Mouse (Mus musculus) stomach, embryonic 14.5 days (tissue): Measurements from ENCODE around the gene Wdfy1. TPM values are rescaled to one million over a fixed set of nuclear protein-coding genes. Genes with fewer than 3 reads are reported as not detected.

ENCODE experiments used
- ATAC-seq: fragments of 200-750 bp; cut with Nextera tagmentation; 2 replicates; pipeline ENCODE4 v1.8.0; 2017; ENCODE audit warnings: low read depth, moderate TSS enrichment; ENCODE audit not compliant: insufficient number of reproducible peaks, insufficient read depth, low FRiP score
- H3K27ac ChIP-seq: fragments of 300-500 bp; sonication (generic); 2 replicates; pipeline ENCODE4 v1.5.1; 2014; ENCODE audit warnings: mild to moderate bottlenecking, low read length, moderate library complexity, mixed read lengths
- H3K27me3 ChIP-seq: fragments of 300-500 bp; sonication (generic); 2 replicates; pipeline ENCODE4 v1.6.1; 2014; ENCODE audit warnings: low read length, control low read depth, mixed read lengths; ENCODE audit not compliant: control insufficient read depth, insufficient read depth
- H3K36me3 ChIP-seq: fragments of 300-500 bp; sonication (generic); 2 replicates; pipeline ENCODE4 v1.6.1; 2014; ENCODE audit warnings: mild to moderate bottlenecking, control low read depth, low read length, moderate library complexity, mixed read lengths; ENCODE audit not compliant: control insufficient read depth, insufficient read depth
- H3K4me1 ChIP-seq: fragments of 300-500 bp; sonication (generic); 2 replicates; pipeline ENCODE4 v1.6.1; 2014; ENCODE audit warnings: low read length, control low read depth, mixed read lengths; ENCODE audit not compliant: control insufficient read depth, insufficient read depth
- H3K4me2 ChIP-seq: fragments of 300-500 bp; sonication (generic); replicated peaks from 2 replicates; pipeline ENCODE4 v1.6.1; 2014; ENCODE audit warnings: low read depth, low read length, control low read depth
- H3K4me3 ChIP-seq: fragments of 300-500 bp; sonication (generic); 2 replicates; pipeline ENCODE4 v1.5.1; 2014; ENCODE audit warnings: low read depth, low read length, control low read depth
- H3K9ac ChIP-seq: fragments of 300-500 bp; sonication (generic); replicated peaks from 2 replicates; pipeline ENCODE4 v1.6.1; 2014; ENCODE audit warnings: low read depth, mild to moderate bottlenecking, control low read depth, low read length, moderate library complexity, mixed read lengths
- H3K9me3 ChIP-seq: fragments of 300-500 bp; sonication (generic); 2 replicates; pipeline ENCODE4 v1.6.1; 2016; ENCODE audit warnings: low read depth, low read length, control low read depth; ENCODE audit not compliant: control insufficient read depth
- WGBS: fragments of 180-500 bp; shearing (Covaris S2); extraction: QIAGEN DNeasy Blood & Tissue Kit; methylation state at CpG from one replicate; pipeline ENCODE4 v1.1.7; 2014; 5-methylcytosine and 5-hydroxymethylcytosine counted together
- polyA plus RNA-seq: library from polyadenylated mRNA; unstranded; fragments of >200 nt; fragmentation: Nextera tagmentation; extraction: Ambion mirVana; gene quantifications from 2 replicates; pipeline ENCODE4 v1.2.1, GENCODE M21; 2014

Wdfy1 gene
- polyA plus RNA-seq, 1 experiment from 2014 or later = 40.5 TPM

DNA sequence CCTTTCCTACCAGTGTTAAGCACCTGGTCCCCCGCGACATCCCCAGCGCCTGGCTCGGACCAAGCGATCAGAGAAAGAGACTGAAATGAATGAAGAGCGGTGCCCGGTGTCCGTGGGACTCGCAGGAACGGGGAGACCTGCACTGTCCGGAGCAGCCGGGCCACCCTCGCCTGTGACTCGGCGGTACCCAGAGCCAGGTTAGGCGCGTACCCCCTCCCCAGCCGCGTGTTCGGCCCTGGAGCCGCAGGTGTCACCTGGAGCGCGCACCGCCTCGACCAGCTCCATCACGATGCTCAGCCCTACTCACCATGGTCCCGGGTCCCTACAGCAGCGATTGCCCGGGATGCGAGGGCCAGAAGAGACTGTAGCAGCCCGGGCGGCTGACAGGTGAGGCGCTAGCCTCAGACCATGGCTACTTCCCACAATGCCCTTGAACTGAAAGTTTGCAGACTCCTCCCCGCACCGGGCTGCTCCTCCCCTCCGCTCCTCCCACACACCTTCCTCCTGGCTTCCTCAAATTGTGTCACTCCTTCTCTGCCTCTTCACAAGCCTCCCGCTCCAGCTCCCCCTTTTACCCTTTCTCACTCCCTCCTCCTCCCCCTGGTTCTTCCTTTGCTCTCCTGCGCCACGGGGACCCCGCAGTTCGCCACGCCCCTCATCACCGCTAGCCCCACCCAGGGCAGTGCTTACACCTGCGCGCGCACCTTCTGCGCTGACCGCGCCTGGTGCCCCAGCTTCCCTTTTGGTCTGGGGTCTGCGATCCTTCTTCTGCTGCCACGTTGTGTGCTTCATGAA is 104.2 kb downstream of the Wdfy1 start, which contains the start of gene Ap1s3:
TSS of gene Ap1s3 (minus strand) at position 430 of the 795 bp plus-strand sequence.
- Histone ChIP-seq H3K27me3 (no peaks in the 10 kb centered on the region), H3K9me3 (no peaks in the 10 kb centered on the region), H3K4me2 (peak within 1 kb of the TSS; percentile 91), H3K9ac (peak within 1 kb of the TSS; percentile 38), H3K4me1 (no peaks in the 10 kb centered on the region), H3K27ac (peak within 1 kb of the TSS; percentile 21; the same call in 1 of the 2 replicates), H3K36me3 (no peaks in the 10 kb centered on the region), H3K4me3 (peak within 1 kb of the TSS; percentile 57)
- WGBS = under 1% methylated on average over 51 of the region's 51 CpGs
- ATAC-seq = peak; percentile 91

DNA sequence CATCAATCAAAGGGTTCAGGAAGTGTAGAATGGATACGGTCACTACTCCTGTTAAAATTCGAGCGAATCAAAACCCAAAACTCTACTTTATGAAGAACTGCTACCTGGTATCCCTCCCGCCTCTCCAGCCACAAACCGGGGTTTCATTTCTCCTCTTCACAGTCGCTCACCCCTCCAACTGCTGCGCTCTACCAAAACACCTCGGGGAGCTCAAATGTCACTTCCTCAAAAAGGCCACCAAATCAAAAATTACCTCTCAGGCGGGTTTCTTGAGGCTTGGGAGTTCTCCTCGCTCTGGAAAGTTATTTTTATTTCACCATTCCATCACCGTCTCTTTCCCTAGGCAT is 104.8 kb downstream of the Wdfy1 start:
- H3K27ac ChIP-seq = no peak overlapping the region
- H3K27me3 ChIP-seq = no peaks in the 10 kb centered on the region
- under 1% methylated on average over 11 of the region's 11 CpGs for WGBS
- peak overlapping the region; percentile 91 for H3K4me2 ChIP-seq
- no peaks in the 10 kb centered on the region for H3K9me3 ChIP-seq
- peak overlapping the region; percentile 57 for H3K4me3 ChIP-seq
- no peaks in the 10 kb centered on the region for H3K36me3 ChIP-seq
- H3K9ac ChIP-seq = peak overlapping the region; percentile 38; the same call in 1 of the 2 replicates
- no peak for ATAC-seq
- H3K4me1 ChIP-seq = no peaks in the 10 kb centered on the region

DNA sequence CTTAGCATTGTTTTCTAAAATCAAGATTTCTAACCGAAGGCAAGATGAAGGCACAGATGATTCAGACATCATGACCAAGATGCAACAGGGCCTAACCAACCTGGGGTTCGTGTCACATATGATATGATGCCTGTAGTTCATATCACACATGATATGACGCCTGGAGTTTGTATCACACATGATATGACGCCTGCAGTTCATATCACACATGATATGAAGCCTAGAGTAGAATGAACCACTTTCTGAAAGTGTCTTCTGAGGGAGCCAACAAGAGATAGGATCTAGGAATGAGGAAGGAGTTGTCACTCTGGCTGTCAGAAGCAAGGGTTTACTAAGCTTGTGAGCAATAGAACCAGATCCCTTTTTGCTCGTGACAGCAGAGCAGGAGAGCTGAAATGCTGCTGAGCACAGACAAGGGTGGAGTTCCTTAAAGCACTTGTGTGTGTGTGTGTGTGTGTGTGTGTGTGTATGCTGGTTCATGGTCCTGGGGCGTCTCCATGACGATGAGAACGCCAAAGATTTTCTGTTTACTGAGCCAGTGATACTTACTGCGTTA is 106.4 kb downstream of the Wdfy1 start:
- Histone ChIP-seq H3K9ac (no peak overlapping the region), H3K27me3 (no peaks in the 10 kb centered on the region), H3K4me2 (no peak overlapping the region), H3K36me3 (no peaks in the 10 kb centered on the region), H3K4me1 (no peaks in the 10 kb centered on the region), H3K9me3 (no peaks in the 10 kb centered on the region), H3K4me3 (no peak overlapping the region), H3K27ac (no peak overlapping the region)
- WGBS = 74% methylated on average over 9 of the region's 9 CpGs
- ATAC-seq = no peak

DNA sequence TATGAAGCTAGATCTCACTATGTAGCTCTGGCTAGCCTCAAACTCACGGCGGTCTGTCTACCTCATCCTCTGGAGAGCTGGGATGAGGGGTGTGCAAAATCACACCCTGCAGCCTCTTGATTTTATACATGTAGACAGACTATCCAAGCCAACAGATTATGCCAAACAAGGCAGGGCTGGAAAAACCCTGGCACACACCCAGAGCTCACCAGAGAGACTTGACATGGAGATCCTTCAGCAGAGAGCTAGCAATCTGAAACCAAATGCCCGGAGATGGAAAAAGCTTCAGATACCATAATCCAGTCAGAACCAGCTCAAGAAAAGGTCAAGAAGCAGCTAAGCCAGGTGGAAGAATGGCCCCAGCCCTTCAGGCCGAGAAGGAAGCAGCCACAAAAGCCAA is 111.0 kb downstream of the Wdfy1 start:
- WGBS = 89% methylated on average over 4 of the region's 4 CpGs
- H3K9me3 ChIP-seq = no peaks in the 10 kb centered on the region
- no peaks in the 10 kb centered on the region for H3K27me3 ChIP-seq
- no peak overlapping the region for H3K27ac ChIP-seq
- no peak overlapping the region for H3K4me3 ChIP-seq
- no peak for ATAC-seq
- no peak overlapping the region for H3K9ac ChIP-seq
- no peak overlapping the region for H3K4me2 ChIP-seq
- H3K36me3 ChIP-seq = no peaks in the 10 kb centered on the region
- no peaks in the 10 kb centered on the region for H3K4me1 ChIP-seq

DNA sequence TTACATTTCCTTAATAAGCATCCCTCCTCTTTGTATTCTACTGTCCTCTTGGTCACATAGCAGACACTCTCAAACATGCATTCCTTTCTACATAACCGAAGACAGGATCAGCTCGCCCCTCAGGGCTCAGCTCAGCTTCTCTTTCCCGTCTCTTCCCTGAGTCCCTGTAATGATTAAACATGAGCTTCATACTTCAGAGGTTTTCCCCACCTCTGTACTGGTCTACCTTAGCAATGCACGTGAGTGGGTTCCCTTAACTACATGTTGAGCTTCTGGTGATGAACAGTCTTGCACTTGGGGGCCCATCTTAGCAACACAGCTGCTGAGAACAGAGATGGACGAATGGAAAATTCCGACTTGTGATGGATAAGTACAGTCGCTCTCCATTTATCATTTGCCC is 116.3 kb downstream of the Wdfy1 start:
- Histone ChIP-seq H3K9me3 (no peaks in the 10 kb centered on the region), H3K4me1 (no peaks in the 10 kb centered on the region), H3K4me2 (no peak overlapping the region), H3K27ac (no peak overlapping the region), H3K36me3 (no peaks in the 10 kb centered on the region), H3K27me3 (no peaks in the 10 kb centered on the region), H3K4me3 (no peak overlapping the region), H3K9ac (no peak overlapping the region)
- 85% methylated on average over 7 of the region's 7 CpGs for WGBS
- ATAC-seq = no peak

DNA sequence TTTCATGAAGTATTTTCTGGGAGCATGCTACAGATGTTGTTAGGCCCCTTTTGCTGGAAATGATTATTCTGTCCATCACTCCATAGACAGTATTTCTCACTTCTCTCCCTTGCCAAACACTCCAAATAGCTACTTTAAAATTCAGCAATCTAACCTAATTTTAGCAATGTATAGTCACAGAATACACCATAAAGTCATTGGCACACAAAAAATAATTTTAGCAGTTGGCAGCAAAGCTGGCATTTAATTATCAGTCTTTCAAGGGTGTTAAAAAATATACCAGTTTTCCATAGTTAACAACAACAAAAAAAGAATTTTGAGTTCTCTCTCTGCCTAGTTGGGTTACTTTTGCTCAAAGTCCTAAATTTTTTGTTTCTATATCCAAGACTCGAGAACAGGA is 118.5 kb downstream of the Wdfy1 start:
- H3K27me3 ChIP-seq = no peaks in the 10 kb centered on the region

DNA sequence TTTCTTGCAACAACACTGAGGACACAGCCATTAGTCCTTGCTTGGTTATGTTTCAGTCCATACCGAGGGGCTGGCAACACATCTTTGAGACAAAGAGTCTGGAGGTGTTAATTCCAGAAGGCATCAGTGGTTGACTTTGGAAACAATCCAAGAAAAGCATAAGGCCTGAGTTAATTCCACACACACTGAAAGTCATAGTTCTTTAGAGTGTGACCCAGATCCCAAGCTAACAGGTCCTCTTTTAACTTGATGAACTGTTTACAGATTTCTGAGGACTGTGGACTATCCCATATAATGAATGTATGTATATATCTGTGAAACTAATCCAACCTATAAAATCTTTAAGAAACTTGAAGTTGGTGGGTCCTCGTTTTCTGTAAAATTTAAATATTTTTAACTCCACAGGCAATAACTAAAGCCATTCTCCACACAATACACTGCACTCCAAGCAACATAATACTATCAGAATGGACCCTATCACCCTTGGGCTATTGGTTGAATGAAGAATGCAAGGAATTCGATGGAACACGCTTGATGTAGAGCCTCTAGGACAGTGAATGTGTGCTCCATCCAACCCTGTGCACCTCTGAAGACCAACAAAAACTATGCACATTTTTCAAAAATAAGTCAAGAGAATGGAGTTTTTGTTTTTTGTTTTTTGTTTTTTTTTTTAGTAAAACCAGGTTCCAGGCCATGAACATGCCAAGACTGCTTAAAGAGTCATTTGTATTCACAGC is 120.0 kb downstream of the Wdfy1 start:
- ATAC-seq = no peak
- H3K4me1 ChIP-seq = no peaks in the 10 kb centered on the region
- WGBS = 61% methylated on average over 4 of the region's 4 CpGs
- no peak overlapping the region for H3K4me3 ChIP-seq
- no peak overlapping the region for H3K4me2 ChIP-seq
- H3K9ac ChIP-seq = no peak overlapping the region
- no peaks in the 10 kb centered on the region for H3K27me3 ChIP-seq
- H3K36me3 ChIP-seq = no peaks in the 10 kb centered on the region
- no peaks in the 10 kb centered on the region for H3K9me3 ChIP-seq
- no peak overlapping the region for H3K27ac ChIP-seq

More for the DNA sequence above, 118.5 kb downstream of the Wdfy1 start:
- ATAC-seq = no peak
- no peak overlapping the region for H3K4me3 ChIP-seq
- H3K9me3 ChIP-seq = no peaks in the 10 kb centered on the region
- no peaks in the 10 kb centered on the region for H3K4me1 ChIP-seq
- H3K27ac ChIP-seq = no peak overlapping the region
- 55% methylated on average over 1 of the region's 1 CpGs for WGBS
- H3K9ac ChIP-seq = no peak overlapping the region
- no peaks in the 10 kb centered on the region for H3K36me3 ChIP-seq
- no peak overlapping the region for H3K4me2 ChIP-seq

DNA sequence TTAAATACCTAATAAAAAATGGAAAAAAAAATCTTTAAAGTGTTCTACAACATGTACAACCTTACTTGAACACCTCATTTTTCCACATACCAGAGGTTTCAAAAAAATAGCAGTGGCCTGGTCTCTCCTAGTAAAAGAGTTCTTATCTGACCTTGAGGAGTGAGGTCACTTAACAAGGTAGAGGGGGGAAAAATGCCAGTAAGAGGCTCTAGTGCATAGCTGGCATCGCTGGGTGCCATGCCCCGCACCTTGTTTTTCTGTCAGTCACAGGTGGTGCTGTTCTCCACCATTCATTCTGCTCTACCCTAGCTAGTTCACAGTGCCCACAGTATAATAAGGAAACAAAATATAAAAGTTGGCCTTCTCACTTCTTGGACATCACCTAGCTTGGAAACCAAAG is 121.0 kb downstream of the Wdfy1 start:
- H3K9ac ChIP-seq = no peak overlapping the region
- WGBS = 100% methylated on average over 2 of the region's 2 CpGs
- no peak for ATAC-seq
- H3K4me3 ChIP-seq = no peak overlapping the region
- no peak overlapping the region for H3K4me2 ChIP-seq
- H3K36me3 ChIP-seq = no peaks in the 10 kb centered on the region
- H3K27me3 ChIP-seq = no peaks in the 10 kb centered on the region
- no peaks in the 10 kb centered on the region for H3K9me3 ChIP-seq
- no peaks in the 10 kb centered on the region for H3K4me1 ChIP-seq
- H3K27ac ChIP-seq = no peak overlapping the region
